Mouse (Mus musculus): ENCODE measurements at regions not wholly inside any gene's neighbourhood (a gene's known extent, or its start where the extent isn't known, plus 50 kb on each side); places are given as distances from the start of the nearest gene placed in this dataset.

DNA sequence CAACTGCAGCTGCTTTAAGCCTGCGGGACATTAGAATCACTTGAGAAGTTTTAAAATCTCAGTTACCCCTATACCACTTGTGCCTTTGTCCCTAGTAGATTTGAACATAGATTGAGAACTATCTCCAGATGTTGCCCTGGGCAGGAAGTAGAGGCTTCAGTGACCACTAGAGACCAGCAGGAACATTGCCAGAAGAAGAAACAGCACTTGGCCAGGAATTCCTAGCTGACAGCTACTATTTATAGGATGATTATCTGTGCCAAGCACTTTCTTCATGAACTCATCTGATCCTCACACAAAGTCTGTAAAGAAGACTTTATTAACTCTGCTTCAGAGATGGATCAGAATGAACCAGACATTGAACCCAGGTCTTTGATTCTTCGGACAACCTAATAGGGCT, 283.6 kb upstream of the Tmpo start:
- TF ChIP-seq MAX (IDR thresholded peaks at IDR 0.05; ENCODE audit: low read depth) (no peak), POLR2A (IDR thresholded peaks at IDR 0.05; ENCODE audit: insufficient read length, low read depth) (no peak)

All from myocyte (in vitro differentiated cells).